Mouse (Mus musculus): ENCODE measurements around the gene Slc35b4.

Slc35b4 gene

DNA sequence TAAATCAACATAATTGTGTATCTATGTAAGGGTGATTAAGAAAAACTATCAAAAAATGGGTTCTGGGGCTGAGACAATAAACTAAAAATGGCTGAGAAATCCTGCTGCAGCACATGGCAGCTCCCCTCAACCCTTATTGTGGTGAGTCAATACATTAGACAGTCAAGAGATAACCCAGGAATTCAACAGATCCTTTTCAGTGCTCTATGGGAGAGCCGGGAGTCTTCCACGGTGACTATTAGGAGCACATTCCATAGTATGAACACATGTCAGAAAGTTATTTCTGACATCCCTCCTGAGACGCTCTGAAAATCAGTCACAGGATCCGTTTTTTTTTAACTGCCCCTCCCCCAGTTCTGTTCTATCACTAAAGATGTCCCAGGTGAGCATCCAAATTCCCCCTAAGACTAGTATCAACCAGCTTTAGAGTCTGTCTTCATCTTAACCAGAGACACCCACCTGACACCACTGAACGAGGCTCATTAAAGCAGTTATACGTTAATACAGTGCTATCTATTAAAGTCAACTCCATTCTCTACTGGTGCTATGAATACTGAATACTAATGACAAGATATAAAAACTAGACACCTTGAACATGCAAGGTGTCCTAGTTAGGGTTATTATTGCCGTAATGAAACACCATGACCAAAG, 5.9 kb downstream of the Slc35b4 start:
- no peak for DNase-seq

DNA sequence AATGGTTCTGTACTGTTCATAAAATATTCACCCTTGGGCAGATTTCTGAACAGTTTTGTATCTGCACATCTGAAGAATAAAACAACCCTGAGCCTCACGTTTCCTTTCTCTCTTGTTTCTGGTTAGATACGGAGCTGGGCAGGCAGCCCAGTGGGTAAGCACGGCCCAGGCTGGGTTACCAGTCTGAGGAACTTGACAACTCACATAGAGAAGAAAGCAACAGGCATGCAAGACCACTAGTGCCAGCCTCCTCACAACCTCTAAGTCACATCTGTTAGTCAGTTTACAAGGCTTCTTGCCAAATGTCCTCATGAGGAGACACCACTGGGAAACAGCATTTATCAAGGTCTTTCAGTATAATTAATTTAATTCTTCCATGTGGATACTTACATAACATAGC, 8.1 kb downstream of the Slc35b4 start:
- no peak for DNase-seq

DNA sequence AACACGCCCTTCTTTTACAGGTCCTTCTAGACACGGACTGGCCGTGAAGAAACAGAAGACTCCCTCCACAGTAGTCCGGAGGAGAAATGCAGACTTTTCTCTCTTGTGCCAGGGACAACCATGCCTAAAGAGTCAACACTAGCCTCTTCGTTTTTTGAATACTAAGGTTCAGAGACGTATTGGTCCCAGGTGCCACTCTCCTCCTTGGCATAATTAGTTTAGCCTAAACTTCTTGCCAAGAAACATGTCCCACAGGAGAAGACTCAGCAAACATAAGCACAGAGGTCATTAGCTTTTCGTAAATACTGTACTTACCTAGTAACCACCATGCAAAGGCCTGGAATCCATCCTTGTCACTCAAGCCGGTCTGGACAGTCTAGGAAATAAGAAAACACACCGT, 13.9 kb downstream of the Slc35b4 start:
- no peak for DNase-seq

DNA sequence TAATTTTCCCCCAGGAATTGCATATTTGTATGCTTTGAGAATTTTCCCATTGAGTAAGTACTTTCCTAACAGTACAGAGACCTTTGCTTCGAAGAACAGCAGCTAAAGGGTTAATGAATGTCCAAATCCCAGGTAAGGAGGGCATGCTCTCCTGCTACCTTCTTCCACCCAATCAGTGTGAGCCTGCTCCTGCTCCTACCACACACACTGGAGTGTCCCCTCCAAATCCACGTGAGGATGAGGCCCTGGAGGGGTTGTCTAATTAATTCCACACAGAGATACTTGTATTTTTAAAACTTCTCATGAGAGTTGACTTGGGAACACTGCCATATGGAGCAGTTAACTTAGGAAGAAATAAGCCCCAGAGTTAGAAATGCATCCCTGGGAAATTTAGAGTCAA, 14.3 kb downstream of the Slc35b4 start:
- no peak for DNase-seq

- no peak for DNase-seq
These were observed 15.4 kb downstream of the Slc35b4 start for GRCm38 (mm10) chr6:34161511-34161910.

DNA sequence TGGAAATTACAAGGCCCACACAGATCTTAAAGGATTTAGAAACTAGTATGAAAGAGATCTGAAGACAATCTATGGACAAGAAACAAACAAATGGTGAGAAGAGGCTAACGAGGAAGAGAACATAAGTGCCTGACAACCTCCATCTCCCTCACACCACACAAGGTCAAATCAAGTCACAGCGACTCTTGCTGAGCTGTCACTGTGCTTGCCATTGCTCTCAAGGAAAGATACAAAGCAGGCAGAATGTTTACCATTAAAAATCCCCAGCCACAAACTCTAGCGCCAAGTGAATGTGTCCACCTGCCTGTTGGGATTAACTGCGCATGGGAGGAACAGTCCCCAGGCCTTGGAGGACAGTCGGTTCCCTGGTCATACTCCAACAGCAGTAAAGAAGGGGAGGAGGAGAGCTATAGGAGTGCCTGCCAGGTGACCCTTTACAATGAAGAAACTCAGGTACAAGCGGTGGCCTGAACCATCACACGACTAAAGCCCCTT, 16.0 kb downstream of the Slc35b4 start:
- DNase-seq = no peak

GRCm38 (mm10) chr6:34159998-34160815, 16.7 kb downstream of the Slc35b4 start:
- no peak for DNase-seq

DNA sequence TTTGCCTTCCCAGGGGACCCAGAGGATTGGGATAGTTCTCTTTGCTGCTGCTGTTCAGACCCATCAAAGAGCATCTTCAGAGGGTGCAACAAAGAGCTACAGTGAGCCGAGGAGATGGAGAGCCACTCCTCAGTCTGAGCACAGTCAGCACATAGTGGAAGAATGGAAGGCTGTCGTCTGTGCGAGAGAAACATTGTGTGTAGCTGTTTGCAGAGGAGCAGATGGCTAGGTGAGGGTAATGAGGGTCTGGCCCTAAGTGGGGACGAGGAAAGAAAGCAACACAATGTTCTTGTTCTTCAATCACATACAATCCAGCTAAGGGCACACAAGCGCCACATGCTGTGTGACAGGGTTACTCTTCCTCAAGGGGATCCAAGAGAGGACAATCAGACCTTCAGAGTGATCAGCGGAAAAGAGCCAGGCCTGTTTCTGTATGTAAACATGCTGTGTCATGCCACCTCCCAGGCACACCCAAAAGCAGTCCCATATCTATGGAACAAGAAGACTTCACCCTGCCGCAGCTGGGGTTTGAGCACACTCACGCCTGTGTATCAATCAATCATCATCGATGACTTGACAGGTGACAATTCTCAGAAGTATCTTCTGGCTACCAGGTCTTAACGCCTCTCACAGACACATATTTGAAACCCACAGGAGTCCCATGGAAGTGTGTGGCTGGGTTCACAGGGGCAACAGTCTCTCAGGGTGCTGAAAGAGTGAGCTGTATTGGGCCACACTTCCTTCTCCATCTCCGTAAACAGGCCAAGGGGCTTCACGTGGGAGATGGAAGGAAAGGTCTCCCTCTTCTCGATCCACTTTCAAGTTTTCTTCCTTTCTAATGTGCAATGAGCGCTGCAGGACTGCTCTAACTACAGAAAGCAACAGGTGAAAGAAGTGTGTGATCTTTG, 19.8 kb downstream of the Slc35b4 start:
- no peak for DNase-seq

DNA sequence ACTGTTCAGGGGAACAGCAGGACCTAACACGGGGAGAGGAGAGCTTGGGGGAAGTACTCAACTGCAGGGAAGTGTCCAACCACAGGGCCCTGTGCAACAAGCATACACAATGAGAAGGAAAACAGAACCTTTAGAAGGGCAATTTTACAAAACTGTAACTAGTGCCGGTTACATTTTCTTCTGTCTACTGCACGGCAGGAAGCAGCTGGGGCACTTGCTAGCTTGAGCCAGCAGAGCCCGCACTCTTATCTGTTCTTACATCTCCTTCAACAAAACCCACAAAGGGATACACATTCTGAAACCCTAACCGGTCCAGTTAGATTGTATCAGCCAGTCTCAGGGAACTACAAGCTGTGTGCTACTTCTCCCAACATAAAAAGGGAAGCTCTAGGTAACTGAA, 20.9 kb downstream of the Slc35b4 start:
- DNase-seq = no peak

DNA sequence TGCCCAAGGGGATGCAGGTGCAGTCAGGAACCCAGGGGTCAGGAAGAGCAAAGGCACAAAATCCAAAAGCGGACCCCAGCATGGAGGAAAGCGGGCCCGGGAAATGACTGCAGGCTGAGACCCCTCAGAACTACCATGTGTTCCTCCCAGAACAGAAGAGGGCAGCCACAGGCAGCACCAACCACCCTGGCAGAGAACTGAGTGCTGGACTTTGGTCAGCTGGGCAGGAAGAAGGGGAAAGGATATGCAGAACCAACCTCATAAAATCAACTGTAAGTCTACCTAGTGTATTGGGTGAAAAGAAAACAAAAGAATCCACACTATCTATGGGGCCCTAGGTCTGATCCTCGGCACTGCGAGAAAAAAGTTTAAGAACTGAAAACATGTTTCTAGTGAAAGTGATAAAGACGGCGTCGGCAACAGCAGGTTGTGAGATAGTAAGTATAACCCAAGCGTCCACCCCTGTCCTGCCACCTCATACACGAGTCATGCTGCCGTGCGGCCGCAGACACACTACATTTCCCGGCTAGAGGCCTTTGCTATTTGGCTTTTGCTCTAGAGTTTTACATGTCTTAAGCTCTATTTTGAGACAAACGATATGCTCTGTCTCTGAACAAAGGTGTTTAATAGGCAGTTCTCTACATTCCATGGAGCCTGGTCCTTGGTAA, 21.6 kb downstream of the Slc35b4 start:
- no peak for DNase-seq

DNA sequence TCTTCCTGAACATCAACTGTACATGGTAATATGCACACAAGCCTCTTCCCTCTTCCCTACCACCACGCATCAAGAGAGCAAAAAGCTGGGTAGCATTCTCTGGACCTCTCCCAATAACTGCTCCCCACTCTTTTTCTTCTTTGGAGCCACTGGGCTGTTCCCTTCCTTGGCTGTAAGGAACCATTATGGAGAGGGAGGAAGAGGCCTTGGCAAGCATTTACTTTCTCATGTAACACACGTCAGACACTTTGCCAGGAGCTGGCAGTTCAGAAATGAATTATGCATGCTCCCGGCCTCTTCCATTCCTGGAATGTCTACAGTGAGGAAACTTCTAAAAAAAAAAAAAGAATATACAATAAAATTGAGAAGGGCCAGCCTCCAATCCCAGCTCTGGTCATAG, 22.7 kb downstream of the Slc35b4 start:
- no peak for DNase-seq

DNA sequence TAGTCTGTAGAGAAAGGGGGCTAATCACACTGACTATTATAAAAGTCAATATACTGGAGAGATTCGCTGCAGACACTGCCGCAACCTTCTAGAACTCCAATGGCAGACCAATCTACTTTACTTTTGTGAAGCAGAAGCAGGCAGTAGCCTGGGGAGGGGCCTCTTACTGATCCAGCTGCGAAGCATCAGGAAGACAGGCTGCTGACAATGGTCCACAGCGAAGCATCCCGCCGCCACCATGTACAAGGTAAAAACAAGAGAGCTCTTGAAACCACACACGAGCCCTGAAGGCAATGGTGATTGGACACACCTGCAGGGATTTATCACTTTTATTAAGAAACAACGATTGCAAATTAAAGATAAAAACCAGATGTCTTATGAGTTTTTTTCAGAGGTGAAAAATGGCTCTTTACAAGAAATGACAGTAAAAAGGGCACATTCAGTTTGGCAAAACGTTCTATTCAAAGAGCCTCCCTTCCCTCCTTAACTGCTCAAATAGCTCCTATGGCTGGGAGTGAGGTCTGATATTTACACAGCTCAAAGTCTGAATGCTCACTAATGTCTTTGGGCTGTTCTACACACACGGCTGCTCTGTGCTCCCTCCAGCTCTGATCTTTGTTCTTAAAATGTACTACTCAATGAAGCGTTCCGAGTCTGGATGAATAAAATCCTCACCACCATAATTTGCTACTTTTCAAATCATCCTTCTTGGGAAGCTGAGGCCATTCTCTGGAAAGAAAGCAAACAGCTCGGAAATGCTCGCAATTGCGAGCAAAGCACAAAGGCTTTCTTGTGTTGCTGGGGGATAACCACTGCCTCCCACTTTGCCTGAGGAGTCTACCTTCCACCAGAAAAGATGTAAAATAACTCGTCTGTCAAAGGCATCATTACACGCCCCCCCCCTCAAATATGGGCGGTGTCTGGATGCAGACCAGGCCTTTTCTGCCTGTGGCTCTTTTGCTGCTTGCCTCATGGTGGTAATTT, 23.6 kb downstream of the Slc35b4 start:
- no peak for DNase-seq

DNA sequence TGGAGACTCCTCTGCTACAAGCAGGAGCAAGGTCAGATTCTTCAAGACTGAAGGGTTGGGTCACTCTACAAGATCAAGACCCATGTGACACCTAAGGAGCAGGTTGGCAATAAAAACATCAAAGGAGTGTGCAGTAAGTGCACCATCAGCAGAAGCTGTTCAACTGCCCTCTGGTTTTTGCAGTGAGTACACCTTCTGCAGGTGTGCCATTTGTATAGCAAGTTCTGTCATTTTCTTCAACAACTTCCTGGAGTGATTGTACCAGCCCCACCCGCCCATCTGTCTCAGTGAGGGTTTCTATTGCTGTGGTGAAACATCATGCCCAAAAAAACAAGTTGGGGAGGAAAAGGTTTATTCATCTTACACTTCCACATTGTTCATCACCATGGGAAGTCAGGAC, 27.1 kb downstream of the Slc35b4 start:
- DNase-seq = no peak

DNA sequence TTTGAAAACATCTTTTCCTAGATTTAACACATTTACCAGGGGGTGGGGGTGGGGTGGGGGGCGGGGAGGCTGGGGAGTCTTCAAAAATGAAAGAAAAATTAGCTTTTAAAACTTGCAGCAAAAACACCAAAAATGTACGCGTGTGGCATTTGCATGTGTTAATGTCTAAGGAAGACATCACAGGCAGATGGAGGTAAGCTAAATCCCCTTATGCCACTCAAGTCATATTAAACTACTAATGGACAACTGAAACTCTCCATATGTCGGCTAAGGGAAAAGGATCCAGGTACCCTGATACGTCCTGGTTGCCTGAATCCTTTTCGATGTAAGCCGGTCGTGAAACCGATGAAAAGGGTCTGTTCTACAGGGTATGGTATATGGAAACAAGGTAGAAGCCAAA, 27.8 kb downstream of the Slc35b4 start:
- no peak for DNase-seq

DNA sequence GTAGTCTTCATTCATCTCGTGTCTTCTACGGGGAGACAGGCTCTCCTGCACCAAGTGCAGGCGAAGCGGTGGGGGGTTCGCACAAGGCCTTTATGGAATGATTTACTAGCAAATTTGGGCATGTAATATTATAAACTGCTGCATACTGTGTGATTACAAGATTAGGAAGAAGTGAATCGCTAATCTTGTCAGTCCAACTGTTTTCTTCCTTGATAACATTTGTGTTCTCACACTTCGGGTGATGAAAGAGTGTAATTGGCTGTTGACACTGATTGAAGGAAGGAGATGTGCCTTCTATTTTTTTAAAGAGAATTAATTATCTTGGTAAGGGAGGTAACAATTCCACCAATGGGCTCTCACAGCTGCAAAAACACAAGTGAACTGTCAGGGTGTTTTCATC, 28.3 kb downstream of the Slc35b4 start:
- DNase-seq = no peak

GRCm38 (mm10) chr6:34148021-34148420, 28.9 kb downstream of the Slc35b4 start:
- no peak for DNase-seq

DNA sequence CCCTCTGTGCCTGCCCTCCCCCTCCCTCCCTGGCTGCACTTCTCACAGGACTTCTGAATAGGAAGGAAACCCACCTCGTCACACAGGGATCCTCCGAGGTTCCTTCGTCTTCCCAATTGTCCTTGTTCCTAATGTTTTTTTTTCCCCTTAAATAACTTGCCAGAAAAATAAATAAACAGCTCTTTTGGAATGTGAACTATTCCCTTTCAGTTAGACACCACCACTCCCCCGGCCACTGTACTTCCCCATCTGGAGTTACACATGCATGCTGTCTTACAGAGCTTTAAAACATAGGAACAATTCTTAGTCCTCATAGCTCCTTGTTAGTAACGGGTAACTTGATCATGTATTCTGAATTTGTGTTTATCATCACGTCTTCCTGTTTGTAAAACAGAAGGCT, 30.9 kb downstream of the Slc35b4 start:
- no peak for DNase-seq

DNA sequence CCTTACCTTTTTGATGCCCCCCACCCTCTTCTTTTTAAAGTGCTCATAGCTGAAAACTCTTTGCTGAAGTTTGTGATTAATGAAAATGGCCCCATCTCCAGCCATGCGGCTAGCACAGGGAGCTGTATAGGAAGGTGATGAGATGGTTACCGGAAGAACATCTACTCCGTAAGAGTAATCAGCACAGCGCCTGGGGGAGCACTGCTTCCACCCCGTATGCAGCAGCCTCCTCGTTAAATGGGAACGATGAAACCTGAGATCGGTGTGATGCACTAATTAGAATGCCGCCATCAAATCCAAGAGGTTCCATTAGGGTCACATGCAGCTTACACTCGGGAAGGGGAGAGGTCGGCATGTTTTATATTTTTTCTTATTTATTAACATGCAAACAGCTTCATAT, 34.0 kb downstream of the Slc35b4 start:
- DNase-seq = no peak

DNA sequence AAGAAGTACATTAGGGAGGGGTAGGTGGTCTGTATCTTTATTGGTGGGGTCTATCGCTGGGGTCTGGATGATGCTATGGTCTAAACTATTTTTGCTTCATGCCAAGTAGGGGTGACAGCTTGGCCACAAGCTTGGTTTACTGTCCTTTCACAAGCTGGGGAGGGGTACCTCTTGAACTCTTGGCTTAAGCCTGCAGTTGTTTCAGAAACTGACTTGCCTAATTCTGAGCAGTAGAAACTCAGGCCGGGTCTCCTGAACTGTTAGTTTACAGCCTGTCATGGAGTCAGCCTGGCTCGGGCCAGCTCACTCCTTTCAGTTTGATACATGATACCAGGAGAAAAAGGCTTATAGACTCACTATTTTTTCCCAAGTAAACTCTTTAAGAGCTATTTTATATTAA, 38.5 kb downstream of the Slc35b4 start:
- DNase-seq = no peak

DNA sequence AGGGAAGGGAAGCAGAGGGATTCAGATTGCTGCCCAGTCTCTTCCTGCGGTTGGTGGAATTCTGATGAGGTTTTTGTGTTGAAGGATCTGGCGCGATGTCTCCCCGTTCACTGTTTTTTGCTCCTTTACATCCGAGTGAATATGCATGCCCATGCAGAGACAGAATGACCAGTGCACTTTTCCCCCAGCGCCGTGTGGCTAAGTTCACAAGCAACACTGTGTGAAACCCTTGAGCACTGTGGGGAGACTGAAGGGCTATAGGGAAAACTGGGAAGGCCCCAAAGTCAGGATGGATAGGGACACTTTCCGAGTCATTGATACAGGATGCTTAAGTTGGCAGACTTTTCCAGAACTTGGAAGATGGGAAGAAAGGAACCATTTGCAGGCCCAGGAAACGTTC, 44.5 kb downstream of the Slc35b4 start:
- no peak for DNase-seq

- no peak for DNase-seq
These were observed 47.6 kb downstream of the Slc35b4 start for GRCm38 (mm10) chr6:34129261-34129660.

DNA sequence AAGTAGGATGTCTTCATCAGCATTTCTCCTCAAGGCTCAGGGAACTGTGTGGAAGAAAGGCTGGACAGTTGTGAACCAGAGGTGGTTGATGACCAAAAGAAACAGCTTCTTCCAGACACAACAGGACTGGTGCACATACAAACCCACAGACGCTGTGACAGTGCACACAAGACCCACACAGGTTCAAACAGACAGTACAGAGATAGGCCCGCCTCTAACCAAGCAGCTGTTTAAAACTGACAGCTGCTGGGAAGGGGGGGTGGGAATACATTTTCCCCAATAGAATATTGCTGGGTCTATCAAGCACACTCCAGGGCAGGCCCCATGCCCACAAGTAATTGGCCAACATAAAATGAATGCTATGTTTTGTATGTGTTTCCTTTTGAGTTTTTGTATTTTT, 52.5 kb downstream of the Slc35b4 start:
- no peak for DNase-seq

Measured in cerebellum, adult 11 months (tissue).